Mouse (Mus musculus) G1E (cell line): ENCODE results near the gene Tm4sf20.

Experiments
- CTCF ChIP-seq: IDR thresholded peaks from 2 replicates; pipeline ENCODE4 v1.5.1; 2012; ENCODE audit warnings: low read depth, low read length, inconsistent platforms, mixed read lengths
- POLR2AphosphoS5 ChIP-seq: IDR thresholded peaks from 2 replicates; pipeline ENCODE4 v1.6.1; 2012; ENCODE audit warnings: low read depth, low read length, inconsistent platforms; ENCODE audit not compliant: insufficient replicate concordance
- TAL1 ChIP-seq: conservative IDR thresholded peaks from 2 replicates; pipeline ENCODE4 v1.6.1; 2012; ENCODE audit warnings: low read depth, low read length, inconsistent platforms, mixed read lengths

GRCm38 (mm10) chr1:82779388-82779966, 11.2 kb upstream of the Tm4sf20 start:
- TF ChIP-seq CTCF, result no peak
- no peak for TF ChIP-seq POLR2AphosphoS5
- no peak for TF ChIP-seq TAL1
